Mouse (Mus musculus) heart, adult 8-10 months (tissue): ENCODE data around the gene Slc2a5. TPM values are rescaled to one million over a fixed set of nuclear protein-coding genes. Genes with fewer than 3 reads are reported as not detected.
A peak's percentile ranks its signal among the peaks of the same experiment; 100 is the strongest.

Experiments
- DNase-seq: peaks from one replicate; pipeline ENCODE4 v3.0.0; 2022; ENCODE audit warnings: low spot score
- total RNA-seq, 4 experiments: library from RNA; stranded (reverse); gene quantifications; 2 replicates each; pipeline ENCODE4 v1.2.4; 2022

The Slc2a5 gene
- under 1 TPM in 1 of 4 experiments, not detected in 3; 0.55 TPM for total RNA-seq

DNA sequence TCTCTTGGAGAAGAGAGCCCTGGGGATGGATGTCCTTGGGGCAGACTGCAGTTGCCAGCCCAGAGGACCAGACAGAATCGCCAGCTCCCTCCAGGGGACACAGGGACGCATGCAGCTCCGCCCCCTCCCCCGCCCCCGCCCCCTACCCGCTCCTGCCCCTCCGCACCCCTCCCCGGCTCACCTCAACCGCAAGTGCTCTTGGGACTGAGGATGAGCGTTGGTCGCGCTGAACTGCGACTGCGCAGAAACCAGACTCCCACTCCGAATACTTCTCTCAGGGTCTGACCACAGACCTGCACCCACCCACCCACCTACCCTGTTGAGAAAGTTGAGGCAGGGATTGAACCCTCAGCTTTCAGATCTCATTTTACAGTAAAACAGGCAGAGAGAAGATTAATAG is at the start of gene Slc2a5:
Slc2a5 (plus strand) TSS at position 229 of the 400 bp plus-strand sequence.
- DNase-seq: no peak

DNA sequence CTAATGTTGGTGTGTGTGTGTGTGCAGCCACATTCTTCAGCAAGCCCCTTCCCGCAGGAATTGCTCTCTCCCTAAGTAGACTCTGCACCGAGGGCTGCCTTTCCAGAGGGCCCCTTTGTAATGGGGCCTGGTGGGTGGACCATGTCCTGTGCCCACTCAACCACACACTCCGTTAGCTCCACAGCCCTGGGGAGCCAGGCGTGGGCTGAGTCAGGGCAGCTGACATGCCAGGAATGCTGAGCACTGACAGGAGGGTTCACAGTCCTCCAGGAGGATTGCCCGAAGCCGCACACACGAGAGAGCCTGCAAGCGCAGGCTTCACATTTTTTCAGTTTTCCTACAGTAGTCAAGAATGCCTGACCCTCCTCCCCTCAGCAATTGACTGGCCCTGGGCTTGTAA is 48.9 kb upstream of the Slc2a5 start:
- DNase-seq: no peak

DNA sequence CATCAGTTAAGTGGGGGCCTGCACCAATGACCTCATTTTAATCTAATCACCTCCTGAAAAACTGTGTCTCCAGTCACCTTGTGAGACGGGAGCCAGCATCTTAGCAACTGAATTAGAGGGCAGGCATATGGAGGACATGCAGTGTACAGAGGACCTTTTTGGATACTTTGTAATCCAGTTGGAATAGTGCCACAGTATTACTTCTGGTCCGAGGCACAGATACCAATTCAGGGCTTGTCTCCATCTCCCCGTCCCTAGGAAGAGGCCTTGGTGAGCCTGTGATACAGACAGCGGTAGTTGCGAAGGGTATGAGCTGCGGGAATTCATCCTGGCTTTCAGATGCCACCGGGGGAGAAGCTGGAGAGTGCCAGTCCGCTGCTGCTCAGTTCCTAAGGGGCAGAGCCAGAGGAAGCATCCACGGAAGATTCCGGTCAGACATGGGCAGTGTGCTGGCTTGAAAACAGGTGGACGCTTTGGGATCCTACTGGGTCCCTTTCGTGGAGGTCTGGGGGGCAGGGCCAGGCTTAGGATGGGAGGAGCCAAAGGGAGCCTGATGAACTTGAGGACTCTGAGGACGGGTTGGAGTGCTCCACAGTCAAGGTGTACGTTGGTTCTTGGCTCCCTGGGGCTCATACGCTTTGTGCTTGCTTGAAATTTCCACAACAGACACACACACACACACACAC is 46.5 kb upstream of the Slc2a5 start:
- DNase-seq: no peak

DNA sequence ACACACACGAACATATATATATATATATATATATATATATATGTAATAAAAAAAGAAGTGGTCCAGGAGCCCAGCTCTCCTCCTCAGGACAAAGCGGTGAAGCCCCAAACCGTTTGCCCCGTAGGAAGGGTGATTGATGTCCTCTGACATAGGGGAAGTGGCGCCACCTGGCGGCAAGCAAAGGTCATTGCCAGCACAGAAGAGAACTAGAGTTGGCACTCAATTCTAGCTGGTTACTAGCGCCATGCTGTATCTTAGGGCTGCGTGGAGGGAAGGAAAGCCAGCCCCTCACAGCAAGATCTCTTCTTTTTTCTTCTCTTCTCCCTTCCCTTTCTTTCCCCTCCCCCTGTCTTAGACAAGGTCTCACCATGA is 46.0 kb upstream of the Slc2a5 start:
- no peak for DNase-seq

DNA sequence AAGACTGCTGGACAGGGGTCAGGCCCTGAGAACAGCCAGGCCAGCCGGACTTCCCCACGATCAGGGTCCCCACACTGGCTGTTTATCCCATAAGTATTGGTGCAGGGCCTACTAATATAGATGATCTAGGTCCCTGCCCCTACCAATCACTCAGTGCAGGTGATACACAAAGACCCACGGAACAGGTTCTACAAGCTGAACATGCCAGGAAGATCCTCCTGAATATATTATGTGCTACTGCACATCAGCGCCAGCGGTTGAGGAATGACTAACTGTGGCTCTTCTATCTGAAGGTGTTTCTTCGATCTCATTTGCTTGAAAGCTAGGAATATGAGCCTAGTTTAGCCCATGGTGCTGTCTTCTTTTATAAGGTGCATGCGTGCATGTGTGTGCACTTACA is 43.7 kb upstream of the Slc2a5 start:
- no peak for DNase-seq

DNA sequence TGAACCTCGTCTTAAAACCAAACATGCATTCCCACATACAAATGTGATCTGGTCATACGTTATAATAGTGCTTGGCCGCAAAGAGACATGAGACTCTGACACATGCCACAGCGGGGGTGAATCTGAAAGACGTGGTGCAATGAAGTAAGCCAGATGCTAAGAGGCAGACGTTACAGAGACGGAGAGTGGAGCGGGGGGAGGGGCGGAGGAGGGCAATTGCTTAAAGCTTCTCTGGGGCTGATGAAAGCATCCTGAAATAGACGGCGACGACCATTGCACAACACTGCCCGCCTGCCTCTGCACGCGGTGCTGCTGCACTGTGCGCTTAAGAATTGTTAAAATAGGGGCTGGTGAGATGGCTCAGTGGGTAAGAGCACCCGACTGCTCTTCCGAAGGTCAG is 42.9 kb upstream of the Slc2a5 start:
- no peak for DNase-seq

DNA sequence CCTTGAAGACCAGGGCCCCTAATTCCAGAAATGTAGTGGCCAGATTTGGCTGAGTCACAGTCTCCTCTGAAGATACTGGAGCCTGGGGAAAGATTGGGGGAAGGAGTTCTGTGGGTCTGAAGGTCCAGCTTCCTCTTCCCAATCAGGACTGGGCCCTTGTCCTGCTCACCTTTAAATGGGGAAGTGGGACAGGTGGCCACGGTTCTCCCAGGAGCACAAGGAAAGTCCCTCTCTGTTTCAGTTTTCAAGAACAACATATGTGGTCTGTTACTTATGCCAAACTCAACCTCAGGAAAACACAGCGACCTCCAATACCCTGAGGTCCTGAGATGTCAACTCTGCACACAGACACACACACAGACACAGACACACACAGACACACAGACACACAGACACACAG is 40.4 kb upstream of the Slc2a5 start:
- DNase-seq: no peak

DNA sequence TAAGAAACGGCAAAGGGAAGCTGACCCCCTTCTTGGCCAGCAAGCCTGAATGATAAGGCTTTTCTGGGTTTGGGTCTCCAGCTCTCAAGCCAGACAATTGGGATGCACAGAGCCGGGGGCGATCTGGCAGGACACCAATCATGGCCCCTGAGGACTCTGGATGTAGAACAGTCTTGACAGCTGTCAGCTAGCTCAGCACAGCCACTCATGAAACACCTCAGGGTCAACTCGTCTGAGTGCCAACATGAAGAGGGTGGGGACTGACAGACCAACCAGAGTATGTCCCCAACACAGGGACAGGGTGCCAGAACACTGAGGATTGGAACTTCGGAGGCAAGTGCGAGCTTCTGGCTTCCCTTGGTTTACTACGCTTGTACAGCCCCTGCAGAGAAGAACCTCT is 39.8 kb upstream of the Slc2a5 start:
- DNase-seq: no peak

DNA sequence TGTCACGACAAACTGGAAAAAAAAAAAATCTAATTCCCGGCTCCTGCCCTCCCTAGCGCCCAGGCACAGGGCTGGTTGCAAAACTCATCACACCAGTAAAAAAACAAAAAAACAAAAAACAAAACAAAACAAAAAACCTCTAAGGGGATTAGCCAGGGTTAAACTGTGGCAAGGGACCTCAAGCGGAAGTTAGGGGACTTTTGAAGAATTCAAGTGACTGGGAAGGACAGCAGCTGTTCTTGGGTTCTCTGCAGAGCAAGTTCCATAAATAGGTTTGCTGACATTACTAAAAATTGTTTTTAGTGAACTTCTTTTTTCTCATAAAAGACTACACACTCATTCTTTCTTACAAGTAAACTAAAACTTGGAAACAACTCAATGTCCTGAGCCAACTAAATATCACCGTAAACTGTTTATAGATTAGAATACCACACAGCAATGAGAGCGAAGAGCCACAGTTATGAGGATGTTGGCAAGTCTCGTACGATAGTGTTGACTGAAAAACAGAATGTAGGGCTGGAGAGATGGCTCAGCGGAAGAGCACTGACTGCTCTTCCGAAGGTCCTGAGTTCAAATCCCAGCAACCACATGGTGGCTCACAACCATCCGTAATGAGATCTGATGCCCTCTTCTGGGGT is 38.6 kb upstream of the Slc2a5 start:
- no peak for DNase-seq

DNA sequence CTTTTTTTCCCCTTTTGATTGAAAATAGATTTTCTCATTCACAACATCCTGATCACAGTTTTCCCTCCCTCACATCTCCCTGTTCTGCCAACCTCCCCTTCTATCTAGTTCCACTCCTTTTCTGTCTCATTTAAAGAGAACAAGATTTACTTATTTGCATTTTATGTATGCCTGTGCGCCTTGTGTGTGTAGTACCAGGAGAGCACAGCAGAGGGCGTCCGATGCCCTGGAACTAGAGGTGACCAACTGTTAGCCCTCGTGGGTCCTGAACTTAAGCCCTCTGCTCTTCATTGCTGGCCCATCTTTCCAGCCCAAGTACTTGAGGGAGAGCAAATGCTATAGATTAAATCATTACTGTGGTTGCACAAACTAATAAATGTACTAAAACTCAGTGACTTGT is 33.7 kb upstream of the Slc2a5 start:
- no peak for DNase-seq

DNA sequence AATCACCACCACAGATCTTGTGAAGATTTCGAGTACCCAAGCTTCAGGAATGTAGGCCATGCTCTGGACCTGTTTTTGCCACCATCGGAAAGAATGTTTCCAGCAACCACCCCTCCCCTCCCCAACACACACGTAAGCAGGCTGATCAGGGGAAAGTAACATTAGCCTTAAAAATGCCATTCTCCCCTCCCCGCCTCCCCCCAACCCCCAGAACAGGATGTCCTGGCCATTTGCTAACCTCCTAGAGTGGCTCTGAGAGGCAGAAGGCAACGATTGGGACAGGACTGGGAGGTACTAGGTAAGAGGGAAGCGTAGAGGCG is 32.3 kb upstream of the Slc2a5 start:
- no peak for DNase-seq

DNA sequence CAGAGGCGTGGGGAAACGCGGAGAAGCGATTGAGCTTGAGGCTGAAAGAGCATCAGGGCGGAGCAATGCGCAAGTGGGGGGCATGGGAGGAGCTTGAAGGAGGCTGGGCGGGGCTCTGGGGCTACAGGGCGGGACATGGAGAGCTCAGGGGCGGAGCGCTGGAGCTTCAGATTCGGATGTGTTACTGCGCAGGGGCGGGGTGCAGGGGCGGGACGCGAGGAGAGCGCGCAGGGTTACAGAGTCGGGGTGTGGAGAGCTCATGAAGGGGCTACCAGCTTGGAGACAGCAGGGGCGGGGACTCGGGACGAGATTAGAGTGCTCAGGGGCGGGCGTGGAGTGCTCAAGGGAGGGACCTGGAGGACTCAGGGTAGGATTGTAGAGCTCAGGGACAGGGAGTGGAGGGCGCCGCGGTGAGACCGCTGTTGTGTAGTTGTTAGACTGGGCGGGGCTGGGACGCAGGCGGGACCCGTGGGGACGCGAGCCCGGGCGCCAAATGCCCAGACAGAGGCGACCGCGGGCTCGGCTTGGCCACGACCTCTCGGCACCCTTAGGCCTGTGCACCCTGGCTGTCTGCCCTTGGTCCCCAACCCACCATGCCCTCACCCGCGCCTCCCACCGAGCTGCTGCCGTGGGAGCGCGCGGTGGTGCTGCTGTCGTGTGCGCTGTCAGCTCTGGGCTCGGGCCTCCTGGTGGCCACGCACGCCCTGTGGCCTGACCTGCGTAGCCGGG is 31.8 kb upstream of the Slc2a5 start, which contains the start of gene Gpr157:
Gpr157 (plus strand) TSS at position 205 of the 729 bp plus-strand sequence.
- peak; percentile 93 for DNase-seq

DNA sequence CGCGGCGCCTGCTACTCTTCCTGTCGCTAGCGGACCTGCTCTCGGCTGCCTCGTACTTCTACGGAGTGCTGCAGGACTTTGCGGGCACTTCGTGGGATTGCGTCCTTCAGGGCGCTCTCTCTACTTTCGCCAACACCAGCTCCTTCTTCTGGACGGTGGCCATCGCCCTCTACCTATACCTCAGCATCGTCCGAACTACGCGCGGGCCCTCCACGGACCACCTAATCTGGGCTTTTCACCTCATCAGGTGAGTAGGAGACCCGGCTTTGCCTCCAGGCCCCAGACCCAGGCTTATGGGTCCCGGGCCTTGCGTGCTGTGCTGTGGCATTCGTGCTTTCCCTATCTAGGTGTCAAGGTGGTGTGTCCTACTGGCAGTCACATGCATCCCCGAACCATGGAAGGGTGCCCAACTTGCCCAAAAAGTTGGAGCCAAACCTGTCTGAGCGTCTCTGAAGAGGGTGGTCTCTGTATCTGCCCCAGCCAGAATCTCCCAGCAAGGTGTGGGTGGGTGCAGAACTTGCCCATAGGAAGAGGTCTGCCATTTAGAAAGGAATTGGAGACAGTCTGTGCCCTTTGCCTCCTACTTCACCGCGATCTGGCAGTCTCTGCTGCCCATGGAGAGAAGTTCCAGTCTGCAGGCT is 31.1 kb upstream of the Slc2a5 start:
- no peak for DNase-seq

DNA sequence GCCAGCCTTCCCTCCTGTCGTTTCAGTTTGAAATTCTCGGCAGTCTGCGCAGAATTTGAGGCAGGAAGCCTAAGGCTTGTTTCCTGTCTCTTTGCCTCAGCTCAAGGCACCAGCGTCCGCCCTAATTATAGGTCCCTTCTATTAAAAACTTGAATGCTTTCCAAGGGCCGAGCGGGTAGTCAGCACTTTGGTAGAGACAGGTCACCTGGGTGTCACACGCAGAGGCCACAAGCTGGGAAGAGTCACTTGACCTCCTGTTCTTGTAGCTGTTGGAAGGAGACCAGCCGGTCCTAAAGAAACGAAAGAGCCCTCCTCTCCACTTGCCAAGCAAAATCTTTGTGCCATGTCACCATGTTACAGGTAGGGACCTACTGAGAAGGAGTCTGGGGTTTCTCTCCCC is 30.0 kb upstream of the Slc2a5 start:
- peak; percentile 73 for DNase-seq

DNA sequence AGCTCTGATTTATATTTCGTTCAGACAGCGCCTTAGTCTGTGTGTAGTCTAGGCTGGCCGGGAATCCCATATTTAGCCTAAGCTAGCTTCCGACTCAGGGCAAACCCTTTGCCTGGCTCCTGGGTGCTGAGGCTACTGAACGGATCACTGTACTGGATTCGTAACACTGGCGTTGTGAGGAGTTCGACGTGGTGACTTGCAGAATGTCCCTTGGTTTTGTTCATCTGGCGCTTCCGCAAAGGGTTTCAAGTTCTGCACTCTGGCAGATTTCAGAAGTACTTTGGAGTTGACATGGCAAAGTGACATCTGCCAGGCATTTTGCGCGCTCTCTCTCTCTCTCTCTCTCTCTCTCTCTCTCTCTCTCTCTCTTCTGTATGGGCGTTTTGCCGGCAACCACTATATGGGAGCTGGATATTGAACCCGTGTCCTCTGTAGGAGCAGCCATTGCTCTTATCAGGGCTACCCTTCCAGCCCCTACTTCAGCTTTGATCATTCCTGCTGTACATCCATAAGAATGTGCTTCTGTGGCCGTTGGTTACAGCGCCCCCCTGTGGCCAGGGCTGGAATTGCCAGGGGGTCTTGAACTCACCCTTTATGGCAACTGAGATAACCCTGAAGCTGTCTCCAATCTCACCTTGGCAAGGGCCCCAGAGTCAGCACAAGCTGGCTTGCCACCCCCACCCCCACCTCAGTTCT is 27.0 kb upstream of the Slc2a5 start:
- no peak for DNase-seq

DNA sequence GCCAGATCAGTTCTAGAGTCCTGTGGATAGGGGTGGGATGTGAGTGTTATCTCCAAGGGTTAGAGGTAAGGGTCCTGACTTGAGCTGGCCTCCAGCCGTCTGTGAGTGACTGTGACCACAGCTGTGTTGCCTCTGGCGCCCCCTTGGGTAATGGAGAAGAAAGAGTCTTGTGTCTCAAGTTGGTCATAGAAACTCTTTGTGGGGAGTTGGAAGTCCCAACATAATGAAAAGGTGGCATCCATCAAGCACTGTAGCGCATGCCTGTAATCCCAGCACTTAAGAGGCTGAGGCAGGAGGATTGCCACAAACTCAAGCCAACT is 26.5 kb upstream of the Slc2a5 start:
- DNase-seq: no peak

DNA sequence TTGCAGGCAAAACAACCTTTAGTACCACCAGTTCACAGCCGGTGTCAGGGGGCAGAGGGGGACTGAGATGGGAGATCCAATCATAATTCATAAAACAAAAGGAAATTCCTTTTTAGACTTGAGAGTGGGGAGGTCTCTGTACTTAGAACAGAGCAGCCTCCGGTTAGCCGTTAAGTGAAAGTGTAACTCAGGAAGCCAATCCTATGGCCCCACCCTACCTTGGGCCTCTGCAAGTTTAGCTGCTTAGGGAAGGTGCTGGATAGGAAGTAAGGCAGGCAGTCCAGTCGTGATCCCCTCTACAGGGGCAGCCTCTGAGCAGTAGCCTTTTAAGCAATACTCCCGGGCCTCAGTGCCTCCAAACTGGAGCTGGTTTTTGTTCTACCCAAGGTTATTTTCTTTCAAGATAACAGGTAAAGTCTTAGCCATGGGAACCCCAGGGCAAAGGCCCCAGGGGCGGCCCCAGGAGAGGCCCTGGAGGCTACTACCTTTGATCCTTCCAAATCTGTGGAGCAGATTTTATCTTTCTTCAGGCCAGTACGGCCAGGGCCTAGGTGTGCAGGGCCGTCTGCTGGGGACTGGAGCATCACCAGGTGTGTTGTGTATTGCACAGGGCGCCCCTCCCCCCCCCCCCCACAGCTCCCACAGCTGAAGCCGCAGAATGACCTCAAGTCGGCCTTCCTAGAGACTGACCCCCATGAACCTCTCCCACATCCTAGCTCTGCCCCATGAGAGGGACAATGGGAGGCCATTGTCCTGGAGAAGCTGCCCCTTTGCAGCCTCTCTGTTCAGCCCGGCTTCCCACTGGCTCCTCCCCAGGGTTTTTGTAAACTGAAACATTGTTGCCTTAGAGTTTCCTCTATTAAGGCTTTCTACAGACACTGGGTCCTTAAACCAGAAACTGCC is 25.3 kb upstream of the Slc2a5 start:
- DNase-seq: no peak

DNA sequence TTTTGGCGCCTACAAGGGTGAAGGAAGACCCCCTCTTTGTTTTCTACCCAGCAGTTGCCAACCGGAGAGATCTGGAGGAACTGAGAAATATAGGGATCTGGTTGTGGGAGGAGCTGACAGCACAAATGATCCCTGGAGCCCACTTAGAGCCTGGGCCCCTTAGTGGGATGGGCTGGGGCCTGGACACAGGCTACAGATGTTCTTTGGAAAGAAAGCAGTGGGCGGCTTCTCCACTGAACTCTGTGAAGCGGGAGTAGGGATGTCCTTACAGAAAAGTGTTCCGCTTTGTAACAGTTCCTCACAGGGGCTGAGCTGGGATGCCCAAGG is 24.7 kb upstream of the Slc2a5 start:
- DNase-seq: no peak

DNA sequence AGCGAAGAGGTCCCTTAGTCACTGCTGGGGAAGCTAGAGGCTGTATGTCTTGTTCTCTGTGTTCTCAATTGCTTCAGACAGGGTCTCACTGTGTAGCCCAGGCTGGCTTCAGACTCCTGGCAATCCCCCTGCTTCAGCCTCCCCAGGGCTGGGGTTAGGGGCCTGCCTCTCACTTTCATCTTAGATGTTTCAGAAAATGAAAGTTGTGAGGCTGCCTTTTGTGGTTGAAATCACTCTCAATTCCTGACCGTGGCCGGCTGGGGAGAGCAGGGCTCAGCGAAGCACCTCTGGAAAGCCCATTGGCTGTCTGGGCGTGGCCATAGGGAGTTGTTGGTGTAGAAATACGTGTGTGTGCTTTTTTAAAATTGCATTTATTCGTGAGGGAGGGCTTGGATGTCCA is 22.8 kb upstream of the Slc2a5 start:
- DNase-seq: no peak

DNA sequence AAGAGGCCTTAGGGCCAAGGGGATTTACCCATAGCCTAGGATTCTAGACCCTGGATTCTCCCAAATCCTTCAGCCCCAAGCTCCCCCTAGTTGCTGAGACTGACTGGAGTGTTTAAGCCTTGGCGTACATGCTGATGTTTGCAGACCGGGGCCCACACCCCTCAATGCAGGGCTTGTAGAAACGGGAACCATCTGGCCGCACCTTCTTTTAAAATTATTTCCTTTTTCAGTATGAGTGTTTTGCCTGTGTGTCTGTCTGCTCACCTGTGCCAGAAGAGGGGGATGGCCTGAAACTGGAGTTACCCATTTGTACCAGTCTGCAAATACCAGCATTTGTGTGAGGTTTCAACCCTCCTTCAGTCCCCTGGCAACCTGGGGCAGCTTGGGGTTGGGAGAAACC is 21.2 kb upstream of the Slc2a5 start:
- DNase-seq: no peak

DNA sequence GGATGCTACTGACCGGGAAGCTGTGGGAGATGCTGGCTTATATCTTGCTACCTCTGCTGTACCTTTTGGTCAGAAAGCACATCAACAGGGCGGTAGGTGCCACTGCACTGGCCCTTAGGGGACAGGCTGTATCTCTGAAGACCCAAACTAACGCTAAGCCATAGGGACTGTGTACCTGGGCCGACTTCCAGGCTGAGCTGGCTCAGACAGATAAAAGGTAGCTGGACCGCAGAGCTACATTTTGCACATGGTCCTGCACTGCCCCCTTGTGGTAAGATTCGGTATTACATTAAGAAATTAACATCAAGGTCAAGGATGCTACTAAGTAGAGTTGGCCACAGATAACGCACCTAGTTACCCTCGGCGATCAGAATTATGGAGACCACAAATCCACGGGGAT is 20.2 kb upstream of the Slc2a5 start:
- peak; percentile 83 for DNase-seq
